Mouse (Mus musculus) CH12.LX (cell line): ENCODE measurements around the gene Atp6v0b.

Experiments used
- MAZ ChIP-seq: IDR thresholded peaks from 2 replicates; pipeline ENCODE4 v1.6.1; 2012; ENCODE audit warnings: low read depth, mild to moderate bottlenecking, inconsistent platforms, low read length, improper control_type of control experiment, moderate library complexity
- NRF1 ChIP-seq: IDR thresholded peaks from 2 replicates; pipeline ENCODE4 v1.6.1; 2014; ENCODE audit warnings: low read depth, mild to moderate bottlenecking, inconsistent platforms, low read length, improper control_type of control experiment, moderate library complexity

DNA sequence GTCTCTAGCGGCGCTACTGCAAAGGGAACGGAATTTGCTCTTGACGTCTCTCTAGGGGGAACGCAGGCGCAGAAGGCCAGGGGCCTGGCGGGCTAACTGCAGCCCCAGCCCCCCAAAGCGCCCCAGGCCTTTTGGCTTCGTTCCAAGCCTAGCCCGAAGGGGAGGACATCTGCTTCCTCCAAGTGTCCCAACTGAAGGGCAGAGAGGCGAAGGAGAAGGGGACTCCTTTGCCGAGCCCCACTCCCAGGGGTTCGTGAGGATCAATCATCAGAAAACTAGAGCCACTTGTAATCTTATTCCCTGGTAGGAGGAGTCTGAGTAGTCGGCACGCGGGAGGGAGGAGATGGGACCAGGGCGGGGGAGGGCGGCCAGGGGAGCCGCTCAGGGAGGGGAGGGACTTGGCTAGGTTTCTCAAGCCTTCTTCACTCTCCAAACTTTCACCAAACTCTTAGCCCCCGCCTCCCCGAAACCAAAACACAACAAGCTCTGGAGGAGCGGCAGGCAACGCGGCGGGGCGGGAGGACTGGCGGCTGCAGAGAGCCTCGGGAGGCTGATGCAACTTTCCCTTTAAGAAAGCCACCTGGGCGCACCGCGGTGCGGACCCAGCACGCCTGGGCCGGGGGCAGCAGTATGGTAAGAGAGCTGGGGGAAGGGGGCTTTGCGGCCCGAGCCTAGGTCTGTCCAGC, 52.1 kb downstream of the Atp6v0b start:
- TF ChIP-seq MAZ (peak; percentile 55), NRF1 (no peak)
